Mouse (Mus musculus) spleen, postnatal 10 days (tissue): ENCODE measurements at regions not wholly inside any gene's neighbourhood (a gene's known extent, or its start where the extent isn't known, plus 50 kb on each side); places are given as distances from the start of the nearest gene placed in this dataset.

Experiments
- DNase-seq, 2 experiments: peaks; one replicate each; pipeline ENCODE4 v3.0.0; 2021 to 2022; ENCODE audit warnings: low spot score in 2 of 2

GRCm38 (mm10) chr11:17461701-17462100 is 204.3 kb downstream of the C1d start:
- DNase-seq: no peak

GRCm38 (mm10) chr11:17464875-17465274 is 207.5 kb downstream of the C1d start:
- no peak for DNase-seq

- no peak for DNase-seq
Observed at GRCm38 (mm10) chr11:17468431-17469165, 211.2 kb downstream of the C1d start.

GRCm38 (mm10) chr11:17481436-17481996 is 224.1 kb downstream of the C1d start:
- DNase-seq: no peak

GRCm38 (mm10) chr11:17483849-17484441 is 226.6 kb downstream of the C1d start:
- DNase-seq: no peak

- DNase-seq: no peak
Observed at GRCm38 (mm10) chr11:17501120-17502043, 244.0 kb downstream of the C1d start.

GRCm38 (mm10) chr11:17502052-17502451 is 244.7 kb downstream of the C1d start:
- DNase-seq: no peak

GRCm38 (mm10) chr11:17522220-17522919 is 265.0 kb downstream of the C1d start:
- DNase-seq: no peak

- DNase-seq: no peak
Observed at GRCm38 (mm10) chr11:17523329-17523728, 265.9 kb downstream of the C1d start.

- DNase-seq: no peak
Observed at GRCm38 (mm10) chr11:17524985-17525775, 267.8 kb downstream of the C1d start.

GRCm38 (mm10) chr11:17526476-17526875 is 269.1 kb downstream of the C1d start:
- no peak for DNase-seq

- no peak for DNase-seq
Observed at GRCm38 (mm10) chr11:17528609-17529008, 271.2 kb downstream of the C1d start.

- no peak for DNase-seq
Observed at GRCm38 (mm10) chr11:17533706-17534105, 276.3 kb downstream of the C1d start.

- no peak for DNase-seq
Observed at GRCm38 (mm10) chr11:17546286-17546685, 288.9 kb downstream of the C1d start.

- no peak for DNase-seq
Observed at GRCm38 (mm10) chr11:17549148-17549547, 291.8 kb downstream of the C1d start.

- no peak for DNase-seq
Observed at GRCm38 (mm10) chr11:17555276-17555675, 297.9 kb downstream of the C1d start.

GRCm38 (mm10) chr11:17591780-17592487 is 334.6 kb downstream of the C1d start:
- no peak for DNase-seq

- DNase-seq: peak in 1 of 2 experiments; percentile 11
Observed at GRCm38 (mm10) chr11:17603726-17604493, 346.5 kb downstream of the C1d start.
